Mouse (Mus musculus): ENCODE results near the gene Nadsyn1. TPM values are rescaled to one million over a fixed set of nuclear protein-coding genes. Genes with fewer than 3 reads are reported as not detected.
A peak's percentile ranks its signal among the peaks of the same experiment; 100 is the strongest.

Nadsyn1 gene
- polyA plus RNA-seq, 1 experiment from 2014 or later, result 19.4 TPM

DNA sequence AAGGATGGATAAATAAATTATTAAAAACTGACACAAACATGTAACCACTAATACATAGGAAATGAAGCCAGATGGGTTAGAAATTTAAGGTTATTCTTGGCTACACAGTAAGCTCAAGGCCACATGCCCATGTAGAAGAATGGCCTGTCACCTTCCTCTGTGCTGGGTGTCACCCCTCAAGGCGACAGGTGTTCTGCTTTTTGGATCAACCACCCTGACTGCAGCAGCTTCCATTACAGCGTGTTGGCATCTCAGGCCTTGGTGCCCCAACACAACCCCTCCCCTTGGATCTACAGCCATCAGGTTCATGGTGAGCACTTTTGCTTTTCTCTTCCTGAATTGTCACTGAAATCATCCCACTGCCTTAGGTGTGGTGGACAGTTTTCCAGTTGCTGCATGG, 10.0 kb upstream of the Nadsyn1 start:
- H3K36me3 ChIP-seq, result peaks cover 6% of the 10 kb centered on the region
- no peaks in the 10 kb centered on the region for H3K27me3 ChIP-seq (replicated peaks)
- H3K4me2 ChIP-seq (replicated peaks), result 0 out of 2 replicates have a peak overlapping the region, but pooled peaks have one; percentile 3
- H3K9ac ChIP-seq, result no peak overlapping the region
- whole genome bisulfite sequencing, result 90% methylated on average over 2 of the region's 2 CpGs
- peaks cover 43% of the 10 kb centered on the region for H3K4me1 ChIP-seq (replicated peaks)
- no peak for ATAC-seq
- H3K4me3 ChIP-seq (replicated peaks), result no peak overlapping the region
- no peak overlapping the region for H3K27ac ChIP-seq
- no peaks in the 10 kb centered on the region for H3K9me3 ChIP-seq

DNA sequence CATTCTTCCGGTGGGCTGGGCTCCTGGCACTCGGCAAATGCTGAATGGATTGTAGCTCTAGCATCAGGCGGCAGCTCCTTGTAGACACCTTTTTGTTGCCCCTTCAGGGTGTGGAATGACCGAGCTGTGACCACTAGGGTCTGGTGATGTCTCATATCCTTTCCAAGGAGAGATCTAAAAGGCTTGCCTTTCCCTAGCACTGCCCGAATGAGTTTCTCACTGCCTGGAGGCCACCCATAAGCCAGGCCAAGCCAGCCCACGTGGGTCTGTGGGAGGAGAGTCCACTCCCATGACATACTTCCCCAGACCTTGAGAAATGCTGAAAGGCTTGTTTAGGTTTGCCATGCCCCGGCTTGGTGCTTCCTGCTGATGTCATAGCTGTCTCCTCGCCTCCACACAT, 9.5 kb upstream of the Nadsyn1 start:
- ATAC-seq, result no peak
- Histone ChIP-seq H3K9me3 (no peaks in the 10 kb centered on the region), H3K27me3 (replicated peaks) (no peaks in the 10 kb centered on the region), H3K4me3 (replicated peaks) (no peak overlapping the region), H3K27ac (no peak overlapping the region), H3K9ac (peak overlapping the region; percentile 23; the same call in 1 of the 2 replicates), H3K36me3 (0 out of 2 replicates have a peak, but pooled peaks cover 2% of the 10 kb centered on the region), H3K4me2 (replicated peaks) (peak overlapping the region; percentile 17; the same call in 1 of the 2 replicates), H3K4me1 (replicated peaks) (peaks cover 43% of the 10 kb centered on the region)
- WGBS, result 70% methylated on average over 8 of the region's 8 CpGs

DNA sequence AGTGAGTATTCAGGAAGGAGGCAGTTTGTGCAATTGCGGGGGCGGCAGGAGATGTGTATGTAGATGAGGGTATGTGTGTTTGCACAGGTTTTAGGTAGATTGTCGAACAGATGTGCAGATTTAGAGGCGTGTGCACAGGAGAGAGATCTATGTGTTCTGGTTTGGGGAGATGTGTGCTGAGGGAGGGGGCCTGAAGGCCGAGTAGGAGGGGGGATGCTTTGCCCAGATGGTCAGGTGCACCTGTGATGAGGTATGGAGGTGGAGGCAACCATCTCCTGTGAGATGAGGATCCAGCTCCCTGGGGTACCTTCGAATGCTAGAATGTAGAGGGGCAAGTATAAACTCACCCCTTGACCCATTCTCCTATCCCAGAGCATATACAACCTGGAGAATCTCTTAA, 7.8 kb upstream of the Nadsyn1 start:
- Histone ChIP-seq H3K9ac (peak overlapping the region; percentile 49), H3K4me3 (replicated peaks) (peak overlapping the region; percentile 57), H3K4me1 (replicated peaks) (peaks cover 42% of the 10 kb centered on the region), H3K27me3 (replicated peaks) (no peaks in the 10 kb centered on the region), H3K9me3 (no peaks in the 10 kb centered on the region), H3K36me3 (0 out of 2 replicates have a peak, but pooled peaks cover 2% of the 10 kb centered on the region), H3K4me2 (replicated peaks) (peak overlapping the region; percentile 81), H3K27ac (peak overlapping the region; percentile 27)
- peak; percentile 28 for ATAC-seq
- 7% methylated on average over 6 of the region's 6 CpGs for WGBS

DNA sequence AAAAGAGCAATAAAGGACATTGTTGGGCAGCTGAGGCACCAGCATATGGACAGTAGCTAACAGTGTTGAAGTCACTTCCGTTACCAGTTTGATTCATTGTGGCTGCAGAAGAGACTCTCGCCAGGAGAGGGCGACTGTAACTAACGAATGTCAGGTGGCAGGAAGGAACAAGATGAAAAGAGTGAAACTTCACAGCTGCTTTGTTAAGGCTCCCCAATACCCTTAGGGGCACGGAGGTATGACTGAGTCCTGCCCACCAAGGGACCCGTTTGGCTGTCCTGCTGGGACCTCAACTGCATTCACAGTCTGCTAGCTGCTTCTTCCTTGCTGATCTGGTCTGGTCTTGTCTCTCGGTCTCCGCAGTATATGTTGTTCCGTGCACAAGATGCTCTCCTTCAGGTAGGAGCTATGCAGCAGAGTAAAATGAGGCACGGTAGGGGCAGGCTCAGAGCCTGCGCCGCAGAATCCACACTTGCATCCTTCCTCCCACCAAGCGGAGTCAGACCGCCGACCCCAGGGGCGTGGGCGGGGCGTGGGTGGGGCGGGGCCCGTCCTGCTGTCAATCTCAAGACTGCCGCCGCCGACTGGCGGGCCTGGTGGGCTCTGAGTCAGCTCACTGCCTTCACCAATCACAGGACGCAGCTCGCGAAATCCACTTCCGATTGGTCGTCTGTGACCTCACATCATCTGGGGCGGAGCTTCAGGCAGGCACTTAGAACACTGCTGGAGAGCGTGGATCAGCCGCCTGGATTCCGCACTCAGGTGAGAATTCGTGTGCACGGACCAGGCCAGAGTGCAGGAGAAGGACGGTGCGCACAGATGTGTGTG, 7.1 kb upstream of the Nadsyn1 start:
- Histone ChIP-seq H3K4me3 (replicated peaks) (peak overlapping the region; percentile 57), H3K36me3 (0 out of 2 replicates have a peak, but pooled peaks cover 2% of the 10 kb centered on the region), H3K4me2 (replicated peaks) (peak overlapping the region; percentile 81), H3K9ac (peak overlapping the region; percentile 60), H3K27ac (peak overlapping the region; percentile 90), H3K4me1 (replicated peaks) (peaks cover 36% of the 10 kb centered on the region), H3K27me3 (replicated peaks) (no peaks in the 10 kb centered on the region), H3K9me3 (no peaks in the 10 kb centered on the region)
- under 1% methylated on average over 37 of the region's 37 CpGs for WGBS
- peak; percentile 97 for ATAC-seq

DNA sequence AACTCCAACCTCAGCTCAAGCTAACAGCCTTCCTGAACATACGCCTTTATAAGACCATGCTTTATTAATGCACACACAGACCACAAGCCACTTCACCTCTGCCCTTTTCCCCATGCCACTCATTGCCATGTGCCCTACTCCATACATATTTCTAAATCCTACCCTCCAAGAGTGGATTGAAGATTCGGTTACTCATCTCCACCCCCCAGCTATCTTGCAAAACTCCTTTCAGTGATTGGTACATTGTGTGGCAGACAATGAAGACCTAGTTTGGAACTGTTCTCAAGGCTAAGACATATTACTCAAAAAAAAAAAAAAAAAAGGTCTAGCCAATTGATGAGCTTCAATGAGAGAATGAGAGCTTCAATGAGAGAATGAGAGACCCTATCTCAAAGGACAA, 4.3 kb upstream of the Nadsyn1 start:
- 96% methylated on average over 2 of the region's 2 CpGs for WGBS
- ATAC-seq, result no peak

DNA sequence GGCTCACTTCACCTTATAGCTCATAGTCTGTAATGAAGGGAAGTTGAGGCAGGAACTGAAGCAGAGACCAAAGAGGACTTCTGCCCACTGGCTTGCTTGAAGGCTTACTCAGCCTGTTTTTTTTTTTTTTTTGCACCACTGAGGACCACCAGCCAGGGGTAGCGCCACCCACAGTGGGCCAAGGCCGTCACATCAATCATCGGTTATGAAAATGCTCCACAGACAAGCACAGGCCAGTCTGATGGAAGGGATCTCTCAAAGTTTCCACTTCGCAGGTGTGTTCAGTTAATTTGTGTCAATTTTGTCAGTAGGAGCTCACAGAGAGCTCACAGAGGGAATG, 587 bp upstream of the Nadsyn1 start:
- peak; percentile 17; the same call in 1 of the 2 replicates for ATAC-seq
- peak overlapping the region; percentile 77 for H3K27ac ChIP-seq
- peak overlapping the region; percentile 50 for H3K9ac ChIP-seq
- peak overlapping the region; percentile 62 for H3K4me3 ChIP-seq (replicated peaks)
- H3K4me2 ChIP-seq (replicated peaks), result peak overlapping the region; percentile 78
- WGBS, result 79% methylated on average over 4 of the region's 4 CpGs
- H3K36me3 ChIP-seq, result 0 out of 2 replicates have a peak, but pooled peaks cover 6% of the 10 kb centered on the region
- peaks cover 22% of the 10 kb centered on the region for H3K4me1 ChIP-seq (replicated peaks)
- H3K27me3 ChIP-seq (replicated peaks), result no peaks in the 10 kb centered on the region
- no peaks in the 10 kb centered on the region for H3K9me3 ChIP-seq

More for the DNA sequence above, 4.3 kb upstream of the Nadsyn1 start:
- H3K4me3 ChIP-seq (replicated peaks), result no peak overlapping the region
- H3K27ac ChIP-seq, result no peak overlapping the region
- H3K9ac ChIP-seq, result no peak overlapping the region
- H3K36me3 ChIP-seq, result no peaks in the 10 kb centered on the region
- H3K27me3 ChIP-seq (replicated peaks), result no peaks in the 10 kb centered on the region
- H3K4me2 ChIP-seq (replicated peaks), result no peak overlapping the region
- H3K9me3 ChIP-seq, result no peaks in the 10 kb centered on the region
- H3K4me1 ChIP-seq (replicated peaks), result peaks cover 21% of the 10 kb centered on the region

DNA sequence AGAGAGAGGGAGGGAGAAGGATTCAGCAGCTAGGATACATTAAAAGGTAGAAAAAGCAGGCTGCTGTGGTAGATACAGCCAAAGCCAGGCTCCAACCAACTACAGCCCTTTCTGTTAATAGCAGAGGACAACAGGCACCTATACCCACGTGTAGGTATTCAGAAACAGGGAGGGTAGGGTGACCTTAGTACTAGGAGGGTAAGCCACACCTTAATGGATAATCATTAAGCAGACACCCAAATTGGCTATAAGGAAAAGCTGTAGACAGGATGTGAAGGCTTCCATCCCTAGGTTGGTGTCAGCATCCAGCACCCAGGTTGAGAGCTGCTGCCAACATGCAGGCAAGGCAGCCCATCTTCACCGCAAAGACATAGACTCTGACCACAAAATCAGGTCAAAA, 1.4 kb downstream of the Nadsyn1 start:
- 75% methylated on average over 2 of the region's 2 CpGs for WGBS
- H3K27me3 ChIP-seq (replicated peaks), result no peaks in the 10 kb centered on the region
- peaks cover 8% of the 10 kb centered on the region; the same call in 1 of the 2 replicates for H3K36me3 ChIP-seq
- no peaks in the 10 kb centered on the region for H3K9me3 ChIP-seq
- H3K4me1 ChIP-seq (replicated peaks), result peaks cover 22% of the 10 kb centered on the region
- H3K4me2 ChIP-seq (replicated peaks), result peak overlapping the region; percentile 78
- H3K9ac ChIP-seq, result 0 out of 2 replicates have a peak overlapping the region, but pooled peaks have one; percentile 3
- ATAC-seq, result peak; percentile 32; the same call in 1 of the 2 replicates
- peak overlapping the region; percentile 77; the same call in 1 of the 2 replicates for H3K27ac ChIP-seq
- H3K4me3 ChIP-seq (replicated peaks), result peak overlapping the region; percentile 62; the same call in 1 of the 2 replicates

DNA sequence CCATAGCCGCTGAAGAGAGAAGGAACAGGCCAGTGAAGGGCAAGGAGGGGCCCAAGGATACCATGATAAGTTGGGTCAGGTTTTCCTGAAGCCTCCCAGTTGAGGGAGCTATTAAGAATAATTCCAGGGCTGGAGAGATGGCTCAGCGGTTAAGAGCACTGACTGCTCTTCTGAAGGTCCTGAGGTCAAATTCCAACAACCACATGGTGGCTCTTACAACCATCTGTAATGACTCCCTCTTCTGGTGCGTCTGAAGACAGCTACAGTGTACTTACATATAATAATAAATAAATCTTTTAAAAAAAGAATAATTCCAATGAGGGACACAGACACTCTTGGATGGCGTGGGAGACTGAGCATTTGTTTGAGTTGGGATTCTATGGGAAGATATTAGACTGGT, 3.4 kb downstream of the Nadsyn1 start:
- WGBS, result 65% methylated on average over 4 of the region's 4 CpGs
- no peak for ATAC-seq
- H3K27me3 ChIP-seq (replicated peaks), result no peaks in the 10 kb centered on the region
- H3K36me3 ChIP-seq, result peaks cover 11% of the 10 kb centered on the region; the same call in 1 of the 2 replicates
- H3K9me3 ChIP-seq, result no peaks in the 10 kb centered on the region
- H3K4me2 ChIP-seq (replicated peaks), result no peak overlapping the region
- no peak overlapping the region for H3K4me3 ChIP-seq (replicated peaks)
- no peak overlapping the region for H3K27ac ChIP-seq
- H3K4me1 ChIP-seq (replicated peaks), result peaks cover 22% of the 10 kb centered on the region
- no peak overlapping the region for H3K9ac ChIP-seq

DNA sequence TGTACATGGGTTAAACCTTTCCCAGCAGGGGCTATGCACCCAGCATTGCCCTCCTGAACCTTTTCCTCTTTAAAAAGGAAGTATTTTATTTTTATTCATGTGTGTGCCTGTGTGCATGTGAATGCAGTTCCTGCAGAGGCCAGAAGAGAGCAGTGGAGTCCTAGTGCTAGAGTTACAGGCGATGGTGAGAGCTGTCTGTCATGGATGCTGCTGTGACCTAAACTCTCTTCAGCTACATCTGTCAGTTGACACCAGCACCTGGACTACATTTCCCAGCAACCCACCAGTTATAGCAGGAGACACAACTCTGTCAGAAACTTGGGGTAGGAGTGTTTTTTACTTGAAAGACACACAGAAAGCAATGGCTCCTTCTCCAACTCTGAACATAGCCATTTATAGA, 13.7 kb downstream of the Nadsyn1 start:
- Histone ChIP-seq H3K4me1 (replicated peaks) (0 out of 2 replicates have a peak, but pooled peaks cover 6% of the 10 kb centered on the region), H3K9me3 (no peaks in the 10 kb centered on the region; the same call in 1 of the 2 replicates), H3K4me3 (replicated peaks) (no peak overlapping the region), H3K9ac (no peak overlapping the region), H3K27ac (no peak overlapping the region), H3K36me3 (peaks cover 56% of the 10 kb centered on the region), H3K27me3 (replicated peaks) (no peaks in the 10 kb centered on the region), H3K4me2 (replicated peaks) (no peak overlapping the region)
- no peak for ATAC-seq
- WGBS, result 43% methylated on average over 1 of the region's 1 CpGs

DNA sequence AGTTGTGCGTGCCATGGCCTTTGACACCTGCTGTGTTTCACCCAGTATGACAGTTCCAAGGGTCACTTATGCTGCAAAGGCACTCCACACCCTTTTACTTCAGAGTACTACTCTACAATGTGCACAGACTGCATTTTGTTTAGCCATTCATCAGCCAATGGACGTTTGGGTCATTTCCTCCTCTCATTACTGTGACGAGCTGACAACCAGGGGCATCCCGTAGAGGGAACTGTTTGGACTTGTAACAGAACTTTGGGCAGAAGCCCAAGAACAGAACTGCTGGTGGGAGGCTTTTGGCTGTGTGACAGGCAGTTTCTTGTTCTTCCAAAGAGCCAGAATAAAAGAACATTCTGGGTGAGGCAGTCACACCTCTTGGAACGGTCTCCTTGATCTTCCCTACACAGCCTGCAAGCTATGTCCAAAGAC, 17.4 kb downstream of the Nadsyn1 start:
- 0 out of 2 replicates have a peak, but pooled peaks cover 6% of the 10 kb centered on the region for H3K4me1 ChIP-seq (replicated peaks)
- no peaks in the 10 kb centered on the region for H3K9me3 ChIP-seq
- no peak overlapping the region for H3K9ac ChIP-seq
- H3K27ac ChIP-seq, result no peak overlapping the region
- ATAC-seq, result peak; percentile 52
- H3K4me3 ChIP-seq (replicated peaks), result no peak overlapping the region
- no peaks in the 10 kb centered on the region for H3K27me3 ChIP-seq (replicated peaks)
- 53% methylated on average over 5 of the region's 5 CpGs for WGBS
- H3K36me3 ChIP-seq, result peaks cover 39% of the 10 kb centered on the region
- H3K4me2 ChIP-seq (replicated peaks), result no peak overlapping the region

DNA sequence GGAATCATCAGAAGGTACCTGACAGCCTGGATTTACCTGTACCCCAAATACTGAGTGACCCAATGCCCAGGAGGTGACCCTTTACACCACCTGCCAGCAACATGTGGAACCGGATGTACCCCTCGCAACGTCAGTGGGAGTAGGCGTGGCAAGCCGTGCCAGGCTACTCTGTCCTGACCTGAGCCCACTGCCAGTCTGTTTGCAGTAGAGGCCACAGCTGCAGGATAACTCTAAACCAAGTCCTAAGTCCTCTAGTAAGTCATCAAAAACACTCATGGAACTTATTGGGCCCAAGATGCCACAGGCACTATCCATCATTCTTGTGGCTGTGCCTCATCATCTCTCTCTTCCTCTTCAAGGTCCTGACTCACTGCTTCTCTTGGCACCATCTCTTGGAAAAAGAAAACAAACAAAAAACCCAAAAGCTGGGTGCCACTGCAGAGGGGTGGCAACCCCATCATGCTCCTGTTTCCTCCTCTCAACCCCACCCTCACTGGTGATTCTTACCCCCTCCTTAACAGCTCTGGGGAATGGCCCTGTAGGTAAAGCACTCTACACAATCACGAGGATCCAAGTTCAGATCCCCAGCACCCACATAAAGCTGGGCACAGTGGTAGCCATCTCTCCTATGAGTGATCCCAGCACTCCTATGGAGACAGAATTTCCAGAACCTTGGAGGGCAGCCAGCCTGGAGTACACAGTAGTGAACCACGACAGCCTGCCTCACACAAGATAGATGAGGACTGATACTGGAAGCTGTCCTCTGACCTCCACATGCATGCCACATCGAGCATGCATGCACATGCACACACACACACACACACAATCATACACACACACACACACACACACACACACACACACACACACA, 21.2 kb downstream of the Nadsyn1 start:
- Histone ChIP-seq H3K27me3 (replicated peaks) (no peaks in the 10 kb centered on the region), H3K4me3 (replicated peaks) (no peak overlapping the region), H3K4me2 (replicated peaks) (no peak overlapping the region), H3K36me3 (peaks cover 29% of the 10 kb centered on the region), H3K27ac (no peak overlapping the region), H3K9me3 (no peaks in the 10 kb centered on the region), H3K9ac (no peak overlapping the region), H3K4me1 (replicated peaks) (0 out of 2 replicates have a peak, but pooled peaks cover 6% of the 10 kb centered on the region)
- no peak for ATAC-seq
- WGBS, result 82% methylated on average over 8 of the region's 8 CpGs

DNA sequence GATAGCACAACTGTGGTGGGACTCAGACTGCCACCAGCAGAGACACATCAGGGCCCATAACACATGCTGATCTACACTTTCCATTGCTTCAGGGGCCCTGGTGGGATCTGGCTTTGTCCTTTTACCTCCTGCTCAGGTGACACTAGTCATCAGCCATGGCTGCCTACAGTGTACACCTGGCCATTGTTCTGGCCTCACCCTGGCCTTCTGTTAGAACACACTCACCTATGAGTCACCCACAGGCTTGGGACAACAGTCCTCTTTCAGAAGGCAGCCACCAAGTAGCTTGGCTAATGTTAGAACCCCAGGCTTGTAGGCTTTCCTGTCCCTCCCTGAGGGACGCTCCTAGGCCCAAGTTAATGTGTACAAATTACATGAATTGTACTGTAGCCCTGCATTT, 21.9 kb downstream of the Nadsyn1 start:
- no peak overlapping the region for H3K4me2 ChIP-seq (replicated peaks)
- H3K9ac ChIP-seq, result no peak overlapping the region
- 0 out of 2 replicates have a peak, but pooled peaks cover 6% of the 10 kb centered on the region for H3K4me1 ChIP-seq (replicated peaks)
- no peaks in the 10 kb centered on the region for H3K27me3 ChIP-seq (replicated peaks)
- H3K9me3 ChIP-seq, result no peaks in the 10 kb centered on the region
- H3K4me3 ChIP-seq (replicated peaks), result no peak overlapping the region
- WGBS, result 79% methylated on average over 1 of the region's 1 CpGs
- no peak overlapping the region for H3K27ac ChIP-seq
- ATAC-seq, result no peak
- H3K36me3 ChIP-seq, result peaks cover 34% of the 10 kb centered on the region
